Mouse (Mus musculus): ENCODE data around the gene Wdr20. TPM values are rescaled to one million over a fixed set of nuclear protein-coding genes. Genes with fewer than 3 reads are reported as not detected.

The Wdr20 gene
- polyA plus RNA-seq, 2 experiments = 20.4 to 27.9 TPM

GRCm38 (mm10) chr12:110738158-110738921 is 596 bp downstream of the Wdr20 start:
- Histone ChIP-seq H3K36me3 (ENCODE audit: control insufficient read depth, insufficient read depth, low read length) (peaks cover 5% of the 10 kb centered on the region; the same call in 1 of the 2 replicates), H3K27ac (replicated peaks; ENCODE audit: low read depth, low read length) (peak overlapping the region; percentile 89), H3K27me3 (ENCODE audit: control insufficient read depth, insufficient read depth, low read length) (no peaks in the 10 kb centered on the region), H3K4me3 (replicated peaks; ENCODE audit: low read length) (peak overlapping the region; percentile 98), H3K4me2 (replicated peaks; ENCODE audit: low read depth, low read length, severe bottlenecking) (peak overlapping the region; percentile 79), H3K4me1 (ENCODE audit: control insufficient read depth, insufficient read depth, low read length) (peaks cover 9% of the 10 kb centered on the region), H3K9me3 (ENCODE audit: control insufficient read depth, low read length) (no peaks in the 10 kb centered on the region), H3K9ac (ENCODE audit: low read depth, low read length, severe bottlenecking) (peak overlapping the region; percentile 92)
- no peak for TF ChIP-seq POLR2A (IDR thresholded peaks at IDR 0.05; ENCODE audit: borderline replicate concordance, extremely low read depth, insufficient read depth, insufficient read length)
- ATAC-seq (ENCODE audit: low FRiP score, low read depth) = peak; percentile 64
- DNase-seq (ENCODE audit: low spot score) = no peak
- under 1% methylated on average over 53 of the region's 72 CpGs for WGBS

- TF ChIP-seq POLR2A (IDR thresholded peaks at IDR 0.05; ENCODE audit: borderline replicate concordance, extremely low read depth, insufficient read depth, insufficient read length) = no peak
- DNase-seq (ENCODE audit: low spot score) (no peak), ATAC-seq (ENCODE audit: low FRiP score, low read depth) (no peak)
- no peak overlapping the region for H3K9ac ChIP-seq (ENCODE audit: low read depth, low read length, severe bottlenecking)
- no peak overlapping the region for H3K27ac ChIP-seq (replicated peaks; ENCODE audit: low read depth, low read length)
- H3K4me2 ChIP-seq (replicated peaks; ENCODE audit: low read depth, low read length, severe bottlenecking) = no peak overlapping the region
- peaks cover 18% of the 10 kb centered on the region for H3K36me3 ChIP-seq (ENCODE audit: control insufficient read depth, insufficient read depth, low read length)
- no peaks in the 10 kb centered on the region for H3K9me3 ChIP-seq (ENCODE audit: control insufficient read depth, low read length)
- 81% methylated on average over 10 of the region's 10 CpGs for WGBS
- H3K4me1 ChIP-seq (ENCODE audit: control insufficient read depth, insufficient read depth, low read length) = no peaks in the 10 kb centered on the region
- H3K27me3 ChIP-seq (ENCODE audit: control insufficient read depth, insufficient read depth, low read length) = no peaks in the 10 kb centered on the region
- no peak overlapping the region for H3K4me3 ChIP-seq (replicated peaks; ENCODE audit: low read length)
These were observed 13.2 kb downstream of the Wdr20 start for GRCm38 (mm10) chr12:110750770-110751439.

- no peak for ATAC-seq (ENCODE audit: low FRiP score, low read depth)
- TF ChIP-seq POLR2A (IDR thresholded peaks at IDR 0.05; ENCODE audit: borderline replicate concordance, extremely low read depth, insufficient read depth, insufficient read length) = no peak
- Histone ChIP-seq H3K27me3 (ENCODE audit: control insufficient read depth, insufficient read depth, low read length) (no peaks in the 10 kb centered on the region), H3K9me3 (ENCODE audit: control insufficient read depth, low read length) (no peaks in the 10 kb centered on the region), H3K36me3 (ENCODE audit: control insufficient read depth, insufficient read depth, low read length) (peaks cover 22% of the 10 kb centered on the region), H3K9ac (ENCODE audit: low read depth, low read length, severe bottlenecking) (no peak overlapping the region), H3K4me1 (ENCODE audit: control insufficient read depth, insufficient read depth, low read length) (no peaks in the 10 kb centered on the region), H3K4me2 (replicated peaks; ENCODE audit: low read depth, low read length, severe bottlenecking) (no peak overlapping the region), H3K4me3 (replicated peaks; ENCODE audit: low read length) (no peak overlapping the region), H3K27ac (replicated peaks; ENCODE audit: low read depth, low read length) (no peak overlapping the region)
- no peak for DNase-seq (ENCODE audit: low spot score)
These were observed 15.0 kb downstream of the Wdr20 start for GRCm38 (mm10) chr12:110752703-110753102.

DNA sequence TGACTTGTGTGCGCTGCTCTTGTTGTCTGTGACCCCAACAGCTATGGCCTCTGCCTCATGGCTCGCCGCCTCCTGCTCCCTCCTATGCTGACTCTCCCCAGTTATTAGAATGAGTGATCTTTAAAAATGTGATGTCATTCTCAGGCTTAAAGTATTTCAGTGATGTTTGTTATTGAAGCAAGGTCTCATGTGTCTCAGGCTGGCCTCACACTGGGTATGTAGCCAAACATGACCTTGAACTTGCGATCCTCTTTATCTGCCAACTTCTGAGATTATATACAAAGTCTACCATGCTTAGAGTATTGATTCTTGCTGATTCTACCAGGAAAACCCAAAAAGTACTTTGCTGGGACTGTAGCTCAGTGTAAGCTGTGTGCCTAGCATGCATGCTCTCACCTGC is 16.2 kb downstream of the Wdr20 start:
- no peak overlapping the region for H3K4me2 ChIP-seq (replicated peaks; ENCODE audit: low read depth, low read length, severe bottlenecking)
- H3K9me3 ChIP-seq (ENCODE audit: control insufficient read depth, low read length) = no peaks in the 10 kb centered on the region
- TF ChIP-seq POLR2A (IDR thresholded peaks at IDR 0.05; ENCODE audit: borderline replicate concordance, extremely low read depth, insufficient read depth, insufficient read length) = no peak
- DNase-seq (ENCODE audit: low spot score) (no peak), ATAC-seq (ENCODE audit: low FRiP score, low read depth) (no peak)
- no peak overlapping the region for H3K9ac ChIP-seq (ENCODE audit: low read depth, low read length, severe bottlenecking)
- H3K4me1 ChIP-seq (ENCODE audit: control insufficient read depth, insufficient read depth, low read length) = no peaks in the 10 kb centered on the region
- H3K36me3 ChIP-seq (ENCODE audit: control insufficient read depth, insufficient read depth, low read length) = peaks cover 19% of the 10 kb centered on the region
- no peak overlapping the region for H3K27ac ChIP-seq (replicated peaks; ENCODE audit: low read depth, low read length)
- 96% methylated on average over 4 of the region's 4 CpGs for WGBS
- no peaks in the 10 kb centered on the region for H3K27me3 ChIP-seq (ENCODE audit: control insufficient read depth, insufficient read depth, low read length)
- no peak overlapping the region for H3K4me3 ChIP-seq (replicated peaks; ENCODE audit: low read length)

DNA sequence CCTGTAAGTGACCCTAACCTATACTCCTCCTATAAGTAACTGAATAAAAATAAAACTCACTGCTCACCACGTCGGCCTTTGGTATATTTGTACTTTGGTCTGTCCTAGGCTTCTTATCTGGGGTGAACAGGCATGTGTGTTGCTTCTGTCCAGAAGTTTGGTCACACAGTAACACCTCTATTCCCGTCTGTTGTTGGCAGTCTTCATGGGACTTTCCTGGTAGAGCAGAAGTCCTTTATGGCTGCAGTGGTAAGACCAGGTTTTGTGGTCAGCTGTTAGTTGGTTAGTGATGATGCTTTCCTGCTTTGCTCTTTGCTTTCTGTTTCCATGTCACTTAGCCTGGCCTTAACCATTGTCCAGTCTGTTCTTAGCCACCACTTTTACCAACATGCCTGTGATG is 19.4 kb downstream of the Wdr20 start:
- Histone ChIP-seq H3K27ac (replicated peaks; ENCODE audit: low read depth, low read length) (no peak overlapping the region), H3K4me2 (replicated peaks; ENCODE audit: low read depth, low read length, severe bottlenecking) (no peak overlapping the region), H3K4me1 (ENCODE audit: control insufficient read depth, insufficient read depth, low read length) (no peaks in the 10 kb centered on the region), H3K27me3 (ENCODE audit: control insufficient read depth, insufficient read depth, low read length) (no peaks in the 10 kb centered on the region), H3K9ac (ENCODE audit: low read depth, low read length, severe bottlenecking) (no peak overlapping the region), H3K36me3 (ENCODE audit: control insufficient read depth, insufficient read depth, low read length) (peaks cover 13% of the 10 kb centered on the region; the same call in 1 of the 2 replicates), H3K9me3 (ENCODE audit: control insufficient read depth, low read length) (no peaks in the 10 kb centered on the region), H3K4me3 (replicated peaks; ENCODE audit: low read length) (no peak overlapping the region)
- no peak for TF ChIP-seq POLR2A (IDR thresholded peaks at IDR 0.05; ENCODE audit: borderline replicate concordance, extremely low read depth, insufficient read depth, insufficient read length)
- WGBS = 89% methylated on average over 3 of the region's 3 CpGs
- no peak for ATAC-seq (ENCODE audit: low FRiP score, low read depth)
- DNase-seq (ENCODE audit: low spot score) = no peak

Measured in limb, embryonic 14.5 days (tissue).